Mouse (Mus musculus) myocyte (in vitro differentiated cells): ENCODE results near the gene Pin1. TPM values are rescaled to one million over a fixed set of nuclear protein-coding genes. Genes with fewer than 3 reads are reported as not detected.
A peak's percentile ranks its signal among the peaks of the same experiment; 100 is the strongest.

Experiments
- H3K27me3 ChIP-seq: one replicate; pipeline ENCODE4 v1.6.1; 2011; ENCODE audit not compliant: control insufficient read depth, insufficient read depth, insufficient read length
- H3K36me3 ChIP-seq: one replicate; pipeline ENCODE4 v1.6.1; 2011; ENCODE audit not compliant: control insufficient read depth, insufficient read depth
- H3K4me2 ChIP-seq: one replicate; pipeline ENCODE4 v1.6.1; 2011; ENCODE audit warnings: low read depth, control low read depth
- H3K4me3 ChIP-seq: one replicate; pipeline ENCODE4 v1.5.1; 2011; ENCODE audit warnings: mild to moderate bottlenecking, control low read depth, moderate library complexity
- H3K79me2 ChIP-seq: one replicate; pipeline ENCODE4 v1.6.1; 2011; ENCODE audit not compliant: control insufficient read depth, insufficient read depth
- H3ac ChIP-seq: one replicate; pipeline ENCODE4 v1.6.1; 2011; ENCODE audit not compliant: control insufficient read depth, insufficient read length
- CEBPB ChIP-seq: IDR thresholded peaks from 2 replicates; pipeline ENCODE4 v1.6.1; 2011; ENCODE audit warnings: mild to moderate bottlenecking, moderate library complexity; ENCODE audit not compliant: poor library complexity, insufficient read depth, severe bottlenecking
- E2F4 ChIP-seq: IDR thresholded peaks from one replicate; pipeline ENCODE4 v1.6.1; 2011; ENCODE audit warnings: mild to moderate bottlenecking, control low read depth, moderate library complexity; ENCODE audit not compliant: insufficient read depth
- MAX ChIP-seq: IDR thresholded peaks from one replicate; pipeline ENCODE4 v1.6.1; 2011; ENCODE audit warnings: low read depth, mild to moderate bottlenecking, control low read depth
- MYOD1 ChIP-seq, 3 experiments: IDR thresholded peaks; one replicate each; pipeline ENCODE4 v1.6.1; 2011; ENCODE audit warnings: control low read depth in 2 of 3, low read depth in 2 of 3, mild to moderate bottlenecking in 2 of 3, moderate library complexity in 1 of 3; ENCODE audit not compliant: insufficient read length in 2 of 3, control insufficient read depth in 1 of 3
- MYOG ChIP-seq, 3 experiments: IDR thresholded peaks; one replicate each; pipeline ENCODE4 v1.6.1; 2011; ENCODE audit warnings: control low read depth in 2 of 3, low read depth in 2 of 3, mild to moderate bottlenecking in 2 of 3; ENCODE audit not compliant: insufficient read length in 2 of 3, control insufficient read depth in 1 of 3, insufficient read depth in 1 of 3
- POLR2A ChIP-seq: IDR thresholded peaks from one replicate; pipeline ENCODE4 v1.6.1; 2011; ENCODE audit warnings: low read depth, mild to moderate bottlenecking, control low read depth, moderate library complexity; ENCODE audit not compliant: insufficient read length
- POLR2AphosphoS2 ChIP-seq: IDR thresholded peaks from one replicate; pipeline ENCODE4 v1.6.1; 2011; ENCODE audit warnings: low read depth, control low read depth; ENCODE audit not compliant: insufficient read length
- REST ChIP-seq: IDR thresholded peaks from one replicate; pipeline ENCODE4 v1.6.1; 2011; ENCODE audit warnings: mild to moderate bottlenecking, control low read depth, moderate library complexity; ENCODE audit not compliant: insufficient read depth, insufficient read length
- SRF ChIP-seq: IDR thresholded peaks from one replicate; pipeline ENCODE4 v1.6.1; 2011; ENCODE audit warnings: low read depth; ENCODE audit not compliant: control insufficient read depth, insufficient read length
- TCF12 ChIP-seq: IDR thresholded peaks from one replicate; pipeline ENCODE4 v1.6.1; 2011; ENCODE audit warnings: mild to moderate bottlenecking, control low read depth; ENCODE audit not compliant: poor library complexity, insufficient read depth, severe bottlenecking
- TCF3 ChIP-seq: IDR thresholded peaks from one replicate; pipeline ENCODE4 v1.6.1; 2011; ENCODE audit warnings: low read depth, control low read depth; ENCODE audit not compliant: insufficient read length
- USF1 ChIP-seq: IDR thresholded peaks from one replicate; pipeline ENCODE4 v1.6.1; 2011; ENCODE audit warnings: low read depth, mild to moderate bottlenecking, control low read depth, moderate library complexity
- polyA plus RNA-seq: library from polyadenylated mRNA; unstranded; fragments of >200 nt; fragmentation: generic; extraction: Trizol; gene quantifications from one replicate; pipeline ENCODE4 v1.2.1, GENCODE M21; 2012; ENCODE audit warnings: missing spikeins

The Pin1 gene
- polyA plus RNA-seq, 1 experiment, result 36.8 TPM

DNA sequence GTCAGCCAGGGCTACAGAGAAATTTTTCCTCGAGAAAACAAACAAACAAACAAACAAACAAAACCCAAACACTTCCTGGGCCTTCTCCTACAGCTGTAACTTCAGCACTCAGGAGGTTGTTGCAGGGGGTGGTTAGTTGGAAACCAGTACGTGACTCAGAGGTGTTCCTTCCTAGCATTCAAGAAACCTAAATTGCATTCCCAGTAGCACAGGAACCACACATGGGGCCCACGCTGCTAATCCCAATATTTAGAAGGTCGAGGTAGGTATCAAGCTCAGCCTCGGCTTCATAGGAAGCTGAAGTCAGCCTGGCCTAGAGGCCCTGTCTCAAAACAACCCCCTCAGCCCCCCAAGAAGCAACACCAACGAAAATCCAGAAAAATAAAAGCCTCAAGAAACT is 10.4 kb upstream of the Pin1 start:
- Histone ChIP-seq H3K27me3 (no peaks in the 10 kb centered on the region), H3K79me2 (peaks cover 53% of the 10 kb centered on the region), H3K4me2 (peak overlapping the region; percentile 99), H3ac (peak overlapping the region; percentile 45), H3K4me3 (peak overlapping the region; percentile 93), H3K36me3 (no peaks in the 10 kb centered on the region)
- TF ChIP-seq REST (no peak), CEBPB (no peak), USF1 (no peak), MYOG (IDR thresholded peaks at IDR 0.05; ENCODE audit: control insufficient read depth in 1 of 3, insufficient read depth in 1 of 3, insufficient read length in 2 of 3, low read depth in 2 of 3) (no peak), POLR2A (no peak), E2F4 (no peak), TCF3 (no peak), MYOD1 (IDR thresholded peaks at IDR 0.05; ENCODE audit: control insufficient read depth in 1 of 3, insufficient read length in 2 of 3, low read depth in 2 of 3) (no peak), SRF (no peak), POLR2AphosphoS2 (no peak), MAX (no peak), TCF12 (no peak)

DNA sequence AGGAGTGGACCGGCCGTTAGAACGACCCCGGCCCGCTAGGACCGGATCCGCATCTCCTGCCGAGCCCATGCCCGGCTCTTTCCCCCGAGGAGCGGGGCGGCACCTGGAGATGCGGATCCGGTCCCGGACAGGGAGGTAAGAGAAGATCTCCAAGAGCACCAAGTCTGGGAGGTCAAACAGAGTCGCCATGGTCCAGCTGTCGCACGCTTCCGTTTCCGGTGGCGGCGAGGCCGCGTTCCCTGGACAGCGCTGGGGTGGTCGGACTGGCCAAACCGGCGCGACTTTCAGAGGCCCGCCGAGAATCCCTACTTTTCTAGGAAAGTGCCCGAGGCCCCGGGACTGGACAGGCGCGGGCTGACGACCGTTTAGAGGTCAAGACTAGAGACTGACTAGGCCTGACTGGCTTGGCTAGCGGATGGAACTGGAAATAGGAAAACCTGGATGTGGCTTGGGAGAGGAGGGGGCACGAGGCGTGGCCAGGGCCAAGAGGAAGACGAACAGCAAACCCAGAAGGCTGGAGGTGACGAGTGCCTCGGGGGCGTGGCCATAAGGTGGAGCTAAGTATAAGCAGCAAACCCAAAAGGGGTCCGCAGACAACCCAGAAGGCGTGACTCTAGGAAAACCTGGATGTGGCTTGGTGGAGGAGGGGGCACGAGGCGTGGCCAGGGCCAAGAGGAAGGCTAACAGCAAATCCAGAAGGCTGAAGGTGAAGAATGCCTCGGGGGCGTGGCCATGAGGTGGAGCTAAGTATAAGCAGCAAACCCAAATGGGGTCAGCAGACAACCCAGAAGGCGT is 9.6 kb upstream of the Pin1 start, which contains the start of gene Ubl5:
TSS of gene Ubl5 (plus strand) at position 778 of the 795 bp plus-strand sequence.
- peaks cover 57% of the 10 kb centered on the region for H3K79me2 ChIP-seq
- H3K27me3 ChIP-seq, result no peaks in the 10 kb centered on the region
- H3K36me3 ChIP-seq, result no peaks in the 10 kb centered on the region
- TF ChIP-seq POLR2AphosphoS2, result peak; percentile 50
- TF ChIP-seq E2F4, result no peak
- no peak for TF ChIP-seq TCF12
- no peak for TF ChIP-seq USF1
- TF ChIP-seq SRF, result no peak
- TF ChIP-seq TCF3, result no peak
- TF ChIP-seq REST, result no peak
- peak; percentile 13 to 77 (median 56) for TF ChIP-seq MYOG (IDR thresholded peaks at IDR 0.05; ENCODE audit: control insufficient read depth in 1 of 3, insufficient read depth in 1 of 3, insufficient read length in 2 of 3, low read depth in 2 of 3)
- peak in 2 of 3 experiments; percentile 38 to 63 for TF ChIP-seq MYOD1 (IDR thresholded peaks at IDR 0.05; ENCODE audit: control insufficient read depth in 1 of 3, insufficient read length in 2 of 3, low read depth in 2 of 3)
- no peak for TF ChIP-seq MAX
- TF ChIP-seq CEBPB, result no peak
- TF ChIP-seq POLR2A, result peak; percentile 39
- peak within 1 kb of the TSS; percentile 45 for H3ac ChIP-seq
- H3K4me3 ChIP-seq, result peak within 1 kb of the TSS; percentile 93
- peak within 1 kb of the TSS; percentile 99 for H3K4me2 ChIP-seq

DNA sequence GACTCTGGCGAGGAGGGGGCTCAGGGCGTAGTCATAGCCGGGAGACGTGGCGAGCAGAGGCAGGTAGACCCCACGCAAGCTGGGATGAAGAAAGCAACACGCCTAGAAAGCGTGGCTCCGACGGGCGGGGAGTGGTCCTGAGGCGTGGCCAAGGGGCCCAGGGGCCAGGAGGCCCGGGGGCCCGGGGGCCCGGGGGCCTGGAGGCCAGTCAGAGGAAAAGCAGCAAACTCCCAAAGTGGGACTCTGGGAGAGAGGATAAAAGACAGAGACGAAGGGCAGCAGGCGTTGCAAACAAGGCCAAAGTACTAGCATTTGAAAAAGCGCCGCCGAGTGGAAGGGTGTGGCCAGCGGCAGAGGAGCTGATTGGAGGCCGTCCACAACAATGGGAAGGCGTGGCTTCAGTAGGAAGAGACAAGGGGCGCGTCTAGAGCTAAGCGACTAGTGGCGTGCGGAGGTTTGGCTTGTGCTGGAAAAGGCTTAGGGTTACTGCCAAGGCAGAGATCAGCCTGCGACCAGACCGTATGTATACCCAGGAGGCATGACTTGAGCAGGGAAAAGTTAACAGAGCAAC is 8.9 kb upstream of the Pin1 start:
- TF ChIP-seq POLR2A (peak; percentile 56), MAX (no peak), SRF (peak; percentile 15), USF1 (no peak), E2F4 (peak; percentile 80), TCF12 (no peak), POLR2AphosphoS2 (peak; percentile 59)
- Histone ChIP-seq H3K4me2 (peak overlapping the region; percentile 99), H3K36me3 (no peaks in the 10 kb centered on the region), H3ac (peak overlapping the region; percentile 45), H3K79me2 (peaks cover 57% of the 10 kb centered on the region), H3K27me3 (no peaks in the 10 kb centered on the region), H3K4me3 (peak overlapping the region; percentile 93)

DNA sequence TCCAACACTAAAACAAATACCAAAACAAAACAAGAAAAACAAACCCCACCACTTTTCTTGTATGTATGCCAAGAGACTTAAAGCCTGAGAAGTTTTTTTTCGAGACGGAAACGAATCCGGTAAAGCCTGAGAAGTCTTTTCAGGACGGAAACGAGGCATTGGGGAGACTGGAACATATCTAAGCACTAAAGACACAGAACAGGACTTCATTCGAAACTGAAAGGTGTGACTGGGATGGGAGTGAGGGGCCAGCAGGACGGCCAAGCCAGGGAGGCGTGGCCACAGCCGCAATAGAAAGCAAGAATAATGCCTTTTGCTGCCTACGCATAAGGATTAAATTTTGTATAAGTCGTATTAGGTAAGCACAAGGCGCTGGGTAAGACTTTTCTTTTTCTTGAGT is 8.1 kb upstream of the Pin1 start:
- Histone ChIP-seq H3ac (peak overlapping the region; percentile 58), H3K4me3 (peak overlapping the region; percentile 93), H3K36me3 (no peaks in the 10 kb centered on the region), H3K4me2 (peak overlapping the region; percentile 99), H3K79me2 (peaks cover 57% of the 10 kb centered on the region), H3K27me3 (no peaks in the 10 kb centered on the region)
- TF ChIP-seq MYOG (IDR thresholded peaks at IDR 0.05; ENCODE audit: control insufficient read depth in 1 of 3, insufficient read depth in 1 of 3, insufficient read length in 2 of 3, low read depth in 2 of 3) (no peak), POLR2AphosphoS2 (no peak), SRF (no peak), POLR2A (no peak), MYOD1 (IDR thresholded peaks at IDR 0.05; ENCODE audit: control insufficient read depth in 1 of 3, insufficient read length in 2 of 3, low read depth in 2 of 3) (no peak), USF1 (no peak), MAX (no peak), TCF3 (no peak), REST (no peak), CEBPB (no peak), E2F4 (no peak)
